Mouse (Mus musculus) megakaryocyte-erythroid progenitor cell, adult 5-6 weeks (primary cell): ENCODE measurements around the gene Fam45a. TPM values are rescaled to one million over a fixed set of nuclear protein-coding genes. Genes with fewer than 3 reads are reported as not detected.
A peak's percentile ranks its signal among the peaks of the same experiment; 100 is the strongest.
"Not testable (repeated sequence)": the region's sequence is repeated elsewhere in the genome, so short reads cannot be mapped to it uniquely, and the experiment has no call there.

ENCODE experiments used
- ATAC-seq: replicated peaks from 2 replicates; pipeline ENCODE4 v1.8.0; 2016; ENCODE audit warnings: mild to moderate bottlenecking, inconsistent platforms; ENCODE audit not compliant: severe bottlenecking, poor library complexity, low FRiP score, low TSS enrichment
- total RNA-seq, 2 experiments: library from RNA; stranded (forward) in 1 of 2; stranded (reverse) in 1 of 2; fragments of 200-1000, 215-1000 nt in 1 of 2; fragments of >200 nt in 1 of 2; fragmentation: Nextera tagmentation in 1 of 2; gene quantifications; 2 replicates each; pipeline ENCODE4 v1.2.3; 2014 to 2017

Fam45a gene
- total RNA-seq, 2 experiments from 2014 or later: 22.0 to 27.2 TPM

DNA sequence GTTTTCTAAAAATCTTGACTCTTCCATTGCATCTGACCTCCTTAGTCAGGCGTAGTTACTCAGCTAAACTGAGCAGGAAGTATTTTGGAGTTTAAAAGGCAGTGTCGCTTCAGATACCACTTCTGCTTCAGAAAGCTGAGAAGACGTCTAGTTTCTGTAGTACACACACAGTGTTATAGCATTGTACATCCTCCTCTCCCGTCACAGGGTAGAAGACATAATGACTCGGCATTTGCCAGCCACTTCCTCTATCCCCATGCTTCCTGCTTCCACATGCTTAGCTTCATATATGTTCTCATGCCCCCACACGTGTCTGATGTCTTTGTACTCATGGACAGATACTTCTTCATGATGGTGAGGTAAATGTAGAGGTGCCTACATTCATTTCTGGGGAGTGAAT lies 7.3 kb downstream of the Fam45a start:
- ATAC-seq: no peak

DNA sequence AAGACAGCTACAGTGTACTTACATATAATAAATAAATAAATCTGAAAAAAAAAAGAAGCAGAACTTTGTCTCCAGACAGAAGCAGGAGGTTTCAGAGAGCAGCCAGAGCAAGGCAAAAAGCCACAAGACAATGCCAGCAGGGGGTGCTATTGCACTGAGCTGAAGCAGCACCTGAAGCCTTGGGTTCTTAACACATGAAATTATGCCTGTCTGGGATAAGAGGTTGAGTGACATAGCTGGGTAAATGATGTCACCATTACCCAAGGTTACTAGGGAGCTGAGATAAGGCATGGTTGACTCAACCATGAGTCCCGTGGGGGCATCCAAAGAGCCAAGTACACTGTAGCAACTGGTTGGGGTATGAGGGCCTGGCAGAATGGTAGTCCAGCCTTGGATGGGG lies 26.4 kb downstream of the Fam45a start:
- ATAC-seq: peak; percentile 91

DNA sequence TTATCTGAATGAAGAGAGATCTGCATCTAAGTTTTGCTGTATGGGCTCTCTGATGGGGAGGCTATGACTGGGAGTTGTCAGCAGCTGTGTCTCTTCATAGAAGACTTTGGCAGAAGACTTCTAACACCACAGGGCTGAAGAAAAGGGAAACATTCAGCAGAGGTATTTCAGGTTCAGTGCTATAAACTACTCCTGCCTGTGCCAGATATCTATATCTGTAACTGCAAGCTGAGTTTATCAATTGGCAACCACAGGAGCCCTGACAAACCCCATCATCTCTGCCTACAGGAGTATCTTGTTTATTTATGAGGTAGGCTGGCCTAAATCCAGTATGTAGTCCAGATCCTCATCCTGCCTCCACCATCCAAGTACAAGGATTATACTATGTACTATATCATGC lies 31.9 kb downstream of the Fam45a start:
- ATAC-seq: peak; percentile 94

DNA sequence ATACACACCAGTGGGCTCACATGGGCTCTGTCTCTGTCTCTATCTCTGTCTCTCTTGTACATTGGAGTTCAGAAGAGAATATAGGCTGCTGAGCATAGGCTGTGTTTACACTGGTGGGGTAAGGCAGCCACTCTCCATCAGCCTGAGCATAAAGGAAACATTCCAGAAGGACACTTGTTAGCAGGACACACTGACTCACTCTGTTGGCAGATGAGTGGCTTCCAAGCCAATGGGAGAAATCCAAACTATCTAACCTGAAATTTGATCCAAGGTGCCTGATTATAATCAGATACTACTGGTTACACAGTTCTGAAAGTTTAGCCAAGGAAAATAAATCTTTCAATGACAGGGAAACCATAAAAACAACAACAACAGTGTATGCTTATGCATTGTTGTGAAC lies 34.3 kb downstream of the Fam45a start:
- ATAC-seq: no peak

DNA sequence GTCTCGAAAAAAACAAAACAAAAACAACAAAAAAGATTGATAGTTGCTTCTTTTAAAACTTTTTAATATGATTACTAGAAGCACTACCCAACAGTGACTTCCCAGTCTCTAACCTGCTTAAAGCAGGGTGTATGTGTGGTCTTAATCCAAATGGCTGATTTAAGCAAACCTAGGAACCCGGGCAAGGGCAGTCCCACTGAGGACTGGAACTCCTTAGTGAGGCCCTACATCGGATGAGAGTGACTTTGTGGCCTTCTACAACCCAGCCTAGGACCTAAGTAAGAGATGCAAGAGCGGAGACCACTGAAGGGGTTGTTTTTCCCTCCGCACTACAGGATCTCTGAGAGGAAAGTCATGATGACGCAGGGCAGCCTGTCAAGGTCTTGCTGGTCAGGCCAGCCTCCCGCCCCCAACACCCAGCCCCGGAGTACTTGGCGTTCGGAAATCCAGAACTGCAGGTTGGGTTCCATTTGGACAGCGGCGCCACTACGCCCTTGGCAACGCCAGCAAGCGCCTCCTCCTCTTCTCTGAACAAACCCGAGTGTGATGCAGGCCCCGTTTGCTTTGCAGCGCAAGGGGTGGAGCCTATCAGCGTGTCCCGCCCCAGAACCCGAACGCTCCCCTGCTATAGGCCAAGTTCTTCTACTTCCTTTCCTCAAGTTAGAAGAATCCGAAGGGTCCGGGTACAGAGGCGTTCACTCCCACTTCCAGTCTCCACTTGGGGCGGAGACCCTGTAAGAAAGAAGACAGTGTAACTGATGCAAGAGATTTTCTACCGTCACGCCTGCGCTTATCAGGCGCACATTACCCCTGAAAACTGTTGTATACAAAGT lies 49.7 kb downstream of the Fam45a start, which contains the start of gene Sfxn4:
Gene Sfxn4 (minus strand): TSS at position 612 of the 833 bp plus-strand sequence.
- peak; percentile 100 for ATAC-seq

DNA sequence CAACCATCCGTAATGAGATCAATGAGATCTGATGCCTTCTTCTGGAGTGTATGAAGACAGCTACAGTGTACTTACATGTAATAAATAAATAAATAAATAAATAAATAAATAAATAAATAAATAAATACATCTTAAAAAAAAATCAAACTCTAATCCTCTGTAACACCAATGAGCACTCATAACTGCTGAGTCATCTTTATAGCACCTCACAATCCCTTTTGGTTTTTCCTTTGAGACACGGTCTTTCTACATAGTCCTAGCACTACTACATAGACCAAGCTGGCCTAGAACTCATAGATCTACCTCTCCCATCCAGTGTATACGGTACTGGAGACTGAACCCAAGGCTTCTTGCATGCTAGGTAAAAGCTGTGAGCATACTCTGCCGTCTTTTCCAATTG lies 54.8 kb downstream of the Fam45a start:
- ATAC-seq: not testable (repeated sequence)

DNA sequence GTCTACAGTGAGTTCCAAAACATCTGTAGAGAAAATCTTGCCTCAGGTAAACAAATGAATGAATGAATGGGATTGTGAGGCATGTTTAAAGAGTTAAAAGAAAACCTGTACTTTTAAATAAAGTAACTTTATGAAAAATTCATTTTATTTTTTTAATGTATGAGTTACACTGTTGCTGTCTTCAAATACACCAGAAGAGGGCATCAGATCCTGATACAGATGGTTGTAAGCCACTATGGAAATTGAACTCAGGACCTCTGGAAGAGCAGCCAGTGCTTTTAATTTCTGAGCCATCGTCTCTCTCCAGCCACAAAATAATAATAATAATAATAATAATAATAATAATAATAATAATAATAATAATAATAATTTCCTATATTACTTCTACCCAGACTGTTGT lies 59.1 kb downstream of the Fam45a start:
- ATAC-seq: no peak

DNA sequence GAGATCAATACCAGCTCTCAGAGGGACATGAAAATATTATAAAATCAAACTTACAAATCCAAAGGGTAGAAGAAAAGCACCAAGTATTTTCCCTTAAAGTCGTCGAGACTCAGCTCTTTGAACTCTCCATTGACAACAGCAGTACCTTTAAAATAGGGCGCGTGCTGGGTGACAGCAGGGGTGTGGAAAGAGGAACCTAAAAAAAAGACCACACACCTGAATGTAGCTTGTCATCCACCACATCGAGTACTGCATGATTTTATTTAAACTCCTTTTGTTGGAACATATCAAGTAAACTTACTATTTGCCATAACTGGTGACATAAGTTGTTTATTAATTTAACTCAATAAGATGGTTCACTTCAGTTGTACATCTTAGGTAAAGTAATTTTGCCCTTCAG lies 60.0 kb downstream of the Fam45a start:
- no peak for ATAC-seq

DNA sequence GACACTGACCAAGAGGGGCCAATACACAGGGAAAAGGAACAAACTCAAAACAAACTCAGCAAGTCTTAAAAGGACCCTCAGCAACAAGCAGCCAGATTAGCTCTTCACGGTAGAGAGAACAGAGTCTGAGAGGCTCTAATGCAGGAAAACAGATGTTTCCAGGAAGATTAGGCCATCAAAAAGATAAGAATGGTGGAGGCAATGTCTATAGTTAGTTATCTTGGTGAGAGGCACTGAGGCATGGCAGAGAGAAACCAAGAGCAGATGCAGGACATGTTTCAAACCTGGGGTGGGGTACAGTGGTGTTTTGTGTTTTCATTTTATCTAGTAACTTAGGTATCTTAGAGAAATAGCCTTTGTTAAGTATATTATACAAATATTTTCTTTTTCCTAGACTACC lies 60.9 kb downstream of the Fam45a start:
- ATAC-seq: peak; percentile 65

DNA sequence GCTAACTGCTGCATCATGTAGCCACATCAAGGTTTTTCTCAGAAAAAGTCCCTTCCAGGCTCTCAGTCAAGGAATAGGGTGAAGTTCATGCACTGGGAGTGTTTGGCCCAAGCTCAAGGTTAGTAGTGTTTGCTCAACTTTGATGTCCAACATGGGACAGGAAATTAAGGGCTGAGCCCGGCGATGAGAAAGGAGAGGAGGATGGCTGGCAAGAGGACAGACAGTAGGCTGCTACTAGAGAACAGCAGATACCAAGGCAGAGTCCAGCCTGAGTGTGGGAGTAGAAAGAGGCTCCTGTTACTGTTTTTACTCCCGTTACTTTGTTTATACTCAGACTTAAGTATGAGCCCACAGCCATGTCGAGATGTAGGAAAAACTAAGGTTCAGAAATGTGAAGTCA lies 62.1 kb downstream of the Fam45a start:
- ATAC-seq: no peak

DNA sequence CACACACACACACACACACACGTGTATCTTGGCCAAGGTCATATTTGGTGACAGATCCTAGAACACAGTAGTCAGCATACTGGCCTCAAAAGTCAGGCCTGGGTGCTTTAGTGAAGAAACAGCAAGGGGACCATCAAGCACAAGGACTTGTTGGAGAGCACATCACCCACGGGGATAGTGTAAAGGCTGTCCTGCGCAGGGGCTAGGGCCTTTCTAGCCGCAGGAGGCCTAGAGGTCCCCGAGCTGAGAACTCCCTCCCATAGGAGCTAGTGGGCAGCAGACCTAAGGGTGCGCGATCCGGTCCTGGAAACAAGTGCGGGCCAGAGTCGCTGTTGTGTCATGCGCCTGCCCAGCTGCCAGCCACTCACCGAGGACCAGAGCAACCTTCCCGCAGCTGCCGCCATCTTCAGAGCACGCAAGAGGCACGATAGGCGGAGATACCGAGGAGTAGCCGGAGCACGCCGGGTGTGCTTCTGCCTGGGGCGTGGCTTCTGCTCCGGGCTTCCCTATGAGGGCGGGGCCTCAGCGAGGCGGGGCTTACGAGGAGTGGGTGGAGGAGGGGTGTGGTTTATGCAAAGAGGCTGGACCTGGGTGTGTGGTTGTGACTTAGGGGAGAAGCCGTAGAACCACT lies 62.8 kb downstream of the Fam45a start, which contains the start of gene Prdx3:
Gene Prdx3 (minus strand): TSS at position 493 of the 631 bp plus-strand sequence.
- ATAC-seq: peak; percentile 97

DNA sequence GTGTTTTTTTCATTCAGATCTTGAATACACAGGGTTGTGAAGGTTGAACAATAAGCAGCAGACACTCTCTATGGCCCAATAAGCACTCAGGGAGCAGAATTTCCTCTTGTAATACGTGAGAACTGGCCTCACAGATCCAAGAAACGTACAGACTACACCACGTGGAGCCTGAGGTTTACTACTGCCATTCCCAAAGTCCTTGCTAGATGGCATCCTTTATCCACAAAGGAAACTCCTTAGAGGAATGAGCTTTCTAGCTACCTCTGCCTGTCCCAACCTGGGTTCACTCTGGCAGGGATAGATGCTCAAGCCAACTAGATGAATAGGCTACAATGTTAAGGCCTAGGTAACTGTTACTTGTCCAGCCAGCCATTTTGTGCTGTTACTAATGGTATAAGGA lies 71.7 kb downstream of the Fam45a start:
- no peak for ATAC-seq

Other genes with a start within 250 kb of the Fam45a start
- 19.8 and 27.2 TPM in 2 replicates for gene Cacul1, start 230.6 kb upstream of the Fam45a start, total RNA-seq (2014; fragmentation: Nextera tagmentation)
- gene Cacul1, start 230.6 kb upstream of the Fam45a start, total RNA-seq (2017): 30.2 and 38.6 TPM in 2 replicates
- 1.2 and 2.5 TPM in 2 replicates for gene Nanos1, start 55.6 kb upstream of the Fam45a start, total RNA-seq (2014; fragmentation: Nextera tagmentation)
- 1.2 and 1.5 TPM in 2 replicates for gene Nanos1, start 55.6 kb upstream of the Fam45a start, total RNA-seq (2017)
- 344 and 346 TPM in 2 replicates for gene Eif3a, start 20.9 kb upstream of the Fam45a start, total RNA-seq (2014; fragmentation: Nextera tagmentation)
- gene Eif3a, start 20.9 kb upstream of the Fam45a start, total RNA-seq (2017): 570 and 597 TPM in 2 replicates
- 2.4 and 3.2 TPM in 2 replicates for gene Sfxn4, start 49.9 kb downstream of the Fam45a start, total RNA-seq (2014; fragmentation: Nextera tagmentation)
- 2.8 and 4.2 TPM in 2 replicates for gene Sfxn4, start 49.9 kb downstream of the Fam45a start, total RNA-seq (2017)
- 200 and 207 TPM in 2 replicates for gene Prdx3, start 63.0 kb downstream of the Fam45a start, total RNA-seq (2014; fragmentation: Nextera tagmentation)
- 228 and 245 TPM in 2 replicates for gene Prdx3, start 63.0 kb downstream of the Fam45a start, total RNA-seq (2017)
- gene Grk5, start 78.2 kb downstream of the Fam45a start, total RNA-seq (2014; fragmentation: Nextera tagmentation): 1.4 and 1.9 TPM in 2 replicates
- gene Grk5, start 78.2 kb downstream of the Fam45a start, total RNA-seq (2017): 2.1 and 4.0 TPM in 2 replicates